Mouse (Mus musculus) heart, embryonic 16.5 days (tissue): ENCODE measurements around the gene Ppm1b. TPM values are rescaled to one million over a fixed set of nuclear protein-coding genes. Genes with fewer than 3 reads are reported as not detected.

Experiments
- ATAC-seq: fragments of 200-750 bp; cut with Nextera tagmentation; replicated peaks from 2 replicates; pipeline ENCODE4 v1.8.0; 2017; ENCODE audit warnings: moderate number of reproducible peaks; ENCODE audit not compliant: insufficient read depth, low FRiP score; ENCODE audit errors: extremely low read depth
- H3K27ac ChIP-seq: fragments of 300-500 bp; sonication (generic); 2 replicates; pipeline ENCODE4 v1.5.1; 2014; ENCODE audit warnings: mild to moderate bottlenecking, low read length, control low read depth, moderate library complexity
- H3K27me3 ChIP-seq: fragments of 300-500 bp; sonication (generic); 2 replicates; pipeline ENCODE4 v1.6.1; 2014; ENCODE audit warnings: low read length, mixed read lengths; ENCODE audit not compliant: control insufficient read depth, insufficient read depth
- H3K36me3 ChIP-seq: fragments of 300-500 bp; sonication (generic); 2 replicates; pipeline ENCODE4 v1.6.1; 2014; ENCODE audit not compliant: control insufficient read depth, insufficient read depth
- H3K4me1 ChIP-seq: fragments of 300-500 bp; sonication (generic); 2 replicates; pipeline ENCODE4 v1.6.1; 2014; ENCODE audit warnings: low read length, mixed read lengths; ENCODE audit not compliant: control insufficient read depth, insufficient read depth
- H3K4me2 ChIP-seq: fragments of 300-500 bp; sonication (generic); 2 replicates; pipeline ENCODE4 v1.6.1; 2014; ENCODE audit warnings: low read depth, mild to moderate bottlenecking, control low read depth, low read length
- H3K4me3 ChIP-seq: fragments of 300-500 bp; sonication (generic); 2 replicates; pipeline ENCODE4 v1.5.1; 2014; ENCODE audit warnings: mild to moderate bottlenecking, control low read depth, low read length
- H3K9ac ChIP-seq: fragments of 300-500 bp; sonication (generic); 2 replicates; pipeline ENCODE4 v1.6.1; 2014; ENCODE audit warnings: low read length, control low read depth
- H3K9me3 ChIP-seq: fragments of 300-500 bp; sonication (generic); replicated peaks from 2 replicates; pipeline ENCODE4 v1.6.1; 2016; ENCODE audit warnings: low read length; ENCODE audit not compliant: control insufficient read depth
- WGBS: fragments of 180-500 bp; shearing (Covaris S2); extraction: QIAGEN DNeasy Blood & Tissue Kit; methylation state at CpG from one replicate; pipeline ENCODE4 v1.1.7; 2014; 5-methylcytosine and 5-hydroxymethylcytosine counted together
- polyA plus RNA-seq: library from polyadenylated mRNA; unstranded; fragments of >200 nt; fragmentation: Nextera tagmentation; extraction: Ambion mirVana; gene quantifications from 2 replicates; pipeline ENCODE4 v1.2.1, GENCODE M21; 2015

Gene Ppm1b
- polyA plus RNA-seq, 1 experiment from 2014 or later: 71.6 TPM

- no peaks in the 10 kb centered on the region for H3K36me3 ChIP-seq
- ATAC-seq: no peak
- H3K27ac ChIP-seq: no peak overlapping the region
- WGBS: 68% methylated on average over 5 of the region's 5 CpGs
- H3K4me1 ChIP-seq: no peaks in the 10 kb centered on the region
- H3K27me3 ChIP-seq: no peaks in the 10 kb centered on the region
- no peaks in the 10 kb centered on the region for H3K9me3 ChIP-seq
- H3K4me2 ChIP-seq: no peak overlapping the region
- no peak overlapping the region for H3K4me3 ChIP-seq
- H3K9ac ChIP-seq: no peak overlapping the region
These were observed 81.3 kb downstream of the Ppm1b start for GRCm38 (mm10) chr17:85037855-85038254.

DNA sequence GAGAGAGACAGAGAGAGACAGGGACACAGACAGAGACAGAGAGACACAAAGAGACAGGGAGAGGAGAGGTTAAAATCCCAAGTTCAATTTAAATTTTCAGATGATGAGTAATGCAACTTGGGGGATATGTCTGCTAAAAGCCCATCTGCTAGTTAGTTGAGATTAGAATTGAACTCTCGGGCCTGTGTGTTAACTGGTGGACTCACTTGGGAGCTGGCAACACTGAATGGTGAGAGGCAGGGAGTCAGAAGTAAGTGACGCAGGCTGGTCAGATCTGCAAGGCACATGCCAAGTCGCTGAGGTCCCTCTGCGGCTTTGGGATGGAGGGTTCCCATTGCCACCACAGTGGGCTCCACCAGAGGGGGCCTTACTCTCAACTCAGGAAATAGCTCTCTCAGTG lies 81.8 kb downstream of the Ppm1b start:
- Histone ChIP-seq H3K36me3 (no peaks in the 10 kb centered on the region), H3K4me2 (no peak overlapping the region), H3K4me3 (no peak overlapping the region), H3K9ac (no peak overlapping the region), H3K4me1 (no peaks in the 10 kb centered on the region), H3K27ac (no peak overlapping the region), H3K9me3 (no peaks in the 10 kb centered on the region), H3K27me3 (no peaks in the 10 kb centered on the region)
- 75% methylated on average over 4 of the region's 4 CpGs for WGBS
- ATAC-seq: no peak

GRCm38 (mm10) chr17:85038761-85039160 lies 82.2 kb downstream of the Ppm1b start:
- Histone ChIP-seq H3K27me3 (no peaks in the 10 kb centered on the region), H3K9me3 (no peaks in the 10 kb centered on the region), H3K4me2 (no peak overlapping the region), H3K36me3 (no peaks in the 10 kb centered on the region), H3K27ac (no peak overlapping the region), H3K9ac (no peak overlapping the region), H3K4me3 (no peak overlapping the region), H3K4me1 (no peaks in the 10 kb centered on the region)
- WGBS: 90% methylated on average over 5 of the region's 5 CpGs
- no peak for ATAC-seq

DNA sequence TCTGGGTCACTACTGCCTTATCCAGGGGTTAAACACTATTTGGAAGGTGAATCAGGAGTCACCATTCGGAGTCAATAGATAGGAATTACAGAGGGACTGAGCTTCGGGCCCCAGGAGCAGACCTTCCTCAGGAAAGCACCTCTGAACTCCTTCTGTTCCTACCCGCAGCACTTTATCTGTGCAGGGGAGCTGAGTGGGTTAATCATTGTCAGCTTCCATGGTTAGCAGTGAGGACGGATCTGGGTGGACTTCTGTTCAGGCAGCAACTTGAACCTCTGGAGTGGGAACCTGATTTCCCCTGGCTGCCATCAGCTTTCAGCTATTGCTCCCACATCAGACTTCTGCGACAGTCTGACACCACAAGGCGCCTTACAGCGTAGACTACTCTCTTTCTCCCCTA lies 84.4 kb downstream of the Ppm1b start:
- H3K4me3 ChIP-seq: no peak overlapping the region
- no peak for ATAC-seq
- 69% methylated on average over 7 of the region's 7 CpGs for WGBS
- H3K4me1 ChIP-seq: no peaks in the 10 kb centered on the region
- no peaks in the 10 kb centered on the region for H3K27me3 ChIP-seq
- no peaks in the 10 kb centered on the region for H3K36me3 ChIP-seq
- no peak overlapping the region for H3K4me2 ChIP-seq
- no peak overlapping the region for H3K27ac ChIP-seq
- H3K9me3 ChIP-seq: no peaks in the 10 kb centered on the region
- H3K9ac ChIP-seq: no peak overlapping the region

DNA sequence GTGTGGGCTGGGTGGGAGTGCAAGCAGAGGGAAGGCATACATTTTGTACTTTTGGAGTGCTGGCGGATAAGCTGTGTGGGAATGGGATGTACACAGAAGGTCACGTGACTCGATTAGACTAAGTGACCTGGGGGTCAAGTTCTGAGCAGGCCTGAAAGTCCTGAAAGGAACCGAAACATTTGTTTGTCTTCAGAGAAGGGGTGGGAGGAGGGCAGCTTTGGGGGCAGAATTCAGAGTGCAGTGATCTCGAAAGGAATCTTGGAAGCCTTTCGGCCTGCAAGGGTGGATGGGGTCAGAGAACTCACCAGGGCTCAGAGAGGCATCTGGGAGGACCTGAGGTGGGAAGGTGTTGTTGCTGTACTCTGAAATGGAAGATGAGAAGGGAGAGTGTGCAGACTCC lies 85.9 kb downstream of the Ppm1b start:
- Histone ChIP-seq H3K27ac (no peak overlapping the region), H3K27me3 (no peaks in the 10 kb centered on the region), H3K36me3 (no peaks in the 10 kb centered on the region), H3K4me2 (no peak overlapping the region), H3K9me3 (no peaks in the 10 kb centered on the region), H3K4me3 (no peak overlapping the region), H3K9ac (no peak overlapping the region), H3K4me1 (no peaks in the 10 kb centered on the region)
- whole genome bisulfite sequencing: 77% methylated on average over 6 of the region's 6 CpGs
- no peak for ATAC-seq

GRCm38 (mm10) chr17:85043404-85043816 lies 86.9 kb downstream of the Ppm1b start:
- Histone ChIP-seq H3K4me1 (no peaks in the 10 kb centered on the region), H3K27ac (no peak overlapping the region), H3K4me2 (no peak overlapping the region), H3K9ac (no peak overlapping the region), H3K27me3 (no peaks in the 10 kb centered on the region), H3K4me3 (no peak overlapping the region), H3K9me3 (no peaks in the 10 kb centered on the region), H3K36me3 (no peaks in the 10 kb centered on the region)
- ATAC-seq: no peak
- WGBS: 77% methylated on average over 6 of the region's 6 CpGs

- no peaks in the 10 kb centered on the region for H3K9me3 ChIP-seq
- no peak overlapping the region for H3K4me3 ChIP-seq
- H3K4me1 ChIP-seq: no peaks in the 10 kb centered on the region
- no peaks in the 10 kb centered on the region for H3K36me3 ChIP-seq
- no peak overlapping the region for H3K4me2 ChIP-seq
- no peak overlapping the region for H3K27ac ChIP-seq
- H3K9ac ChIP-seq: no peak overlapping the region
- H3K27me3 ChIP-seq: no peaks in the 10 kb centered on the region
- WGBS: 90% methylated on average over 5 of the region's 5 CpGs
- ATAC-seq: no peak
These were observed 87.9 kb downstream of the Ppm1b start for GRCm38 (mm10) chr17:85044466-85044865.

DNA sequence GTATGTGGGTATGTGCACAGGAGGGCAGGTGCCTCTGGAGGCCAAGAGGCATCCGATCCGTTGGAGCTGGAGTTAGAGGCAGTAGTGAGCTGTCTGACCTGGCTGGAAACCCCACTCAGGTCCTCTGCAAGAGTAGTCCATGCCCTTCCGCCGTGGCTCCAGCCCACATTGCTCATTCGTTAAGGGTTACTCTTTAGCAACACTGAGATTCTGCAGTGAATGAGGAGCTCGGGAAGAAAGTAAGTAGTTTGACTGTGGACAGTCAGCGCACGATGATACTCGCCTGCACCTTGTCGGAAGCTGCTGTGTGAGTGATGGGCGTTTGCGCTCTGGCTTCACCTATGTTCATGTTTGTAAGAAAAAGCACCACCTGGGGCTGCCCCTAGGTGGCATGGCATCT lies 88.6 kb downstream of the Ppm1b start:
- Histone ChIP-seq H3K4me1 (no peaks in the 10 kb centered on the region), H3K9ac (no peak overlapping the region), H3K4me3 (no peak overlapping the region), H3K4me2 (no peak overlapping the region), H3K36me3 (no peaks in the 10 kb centered on the region), H3K27ac (no peak overlapping the region), H3K27me3 (no peaks in the 10 kb centered on the region), H3K9me3 (no peaks in the 10 kb centered on the region)
- no peak for ATAC-seq
- 80% methylated on average over 12 of the region's 12 CpGs for WGBS

- H3K27ac ChIP-seq: no peak overlapping the region
- ATAC-seq: no peak
- H3K9me3 ChIP-seq: no peaks in the 10 kb centered on the region
- H3K27me3 ChIP-seq: no peaks in the 10 kb centered on the region
- H3K4me1 ChIP-seq: peaks cover 9% of the 10 kb centered on the region
- no peak overlapping the region for H3K4me2 ChIP-seq
- 92% methylated on average over 5 of the region's 5 CpGs for WGBS
- H3K9ac ChIP-seq: no peak overlapping the region
- H3K36me3 ChIP-seq: no peaks in the 10 kb centered on the region
- H3K4me3 ChIP-seq: no peak overlapping the region
These were observed 91.8 kb downstream of the Ppm1b start for GRCm38 (mm10) chr17:85048379-85048778.

GRCm38 (mm10) chr17:85058276-85058675 lies 101.7 kb downstream of the Ppm1b start:
- H3K9ac ChIP-seq: no peak overlapping the region
- H3K27ac ChIP-seq: no peak overlapping the region
- ATAC-seq: no peak
- WGBS: 86% methylated on average over 7 of the region's 7 CpGs
- H3K36me3 ChIP-seq: peaks cover 3% of the 10 kb centered on the region; the same call in 1 of the 2 replicates
- no peaks in the 10 kb centered on the region for H3K9me3 ChIP-seq
- H3K4me3 ChIP-seq: no peak overlapping the region
- no peaks in the 10 kb centered on the region for H3K4me1 ChIP-seq
- H3K27me3 ChIP-seq: no peaks in the 10 kb centered on the region
- no peak overlapping the region for H3K4me2 ChIP-seq
